Mouse (Mus musculus): ENCODE data around the gene Rcbtb2. TPM values are rescaled to one million over a fixed set of nuclear protein-coding genes. Genes with fewer than 3 reads are reported as not detected.
"Not testable (repeated sequence)": the region's sequence is repeated elsewhere in the genome, so short reads cannot be mapped to it uniquely, and the experiment has no call there.

Rcbtb2 gene
- polyA plus RNA-seq, 1 experiment: 81.6 TPM

DNA sequence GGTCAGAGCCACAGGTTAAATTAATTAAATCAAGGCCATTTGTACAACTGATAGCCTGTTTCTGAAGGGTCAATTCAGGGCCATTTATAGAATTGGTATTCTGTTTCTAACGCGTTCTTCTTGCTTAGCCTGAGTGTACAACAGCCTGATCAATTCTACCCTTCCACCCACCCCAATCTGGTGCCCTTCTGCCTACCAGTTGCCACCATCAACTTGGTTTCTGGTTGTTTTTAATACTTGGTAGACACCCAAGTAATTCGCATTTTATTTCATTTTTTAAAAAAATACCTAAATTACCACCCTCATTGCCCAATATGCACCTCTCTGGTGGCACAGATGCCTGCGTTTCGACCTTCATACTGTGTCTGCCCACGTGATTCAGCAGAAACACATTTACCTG is 17.9 kb upstream of the Rcbtb2 start:
- TF ChIP-seq CTCF (IDR thresholded peaks at IDR 0.05; ENCODE audit: borderline replicate concordance, insufficient read depth, low read length) (no peak), POLR2A (IDR thresholded peaks at IDR 0.05; ENCODE audit: low read depth, low read length) (no peak)
- Histone ChIP-seq H3K4me3 (ENCODE audit: insufficient read depth, low read length) (no peak overlapping the region), H3K4me1 (ENCODE audit: control insufficient read depth, insufficient read depth, low read length) (no peaks in the 10 kb centered on the region), H3K27ac (ENCODE audit: insufficient read depth, low read length) (no peak overlapping the region)

DNA sequence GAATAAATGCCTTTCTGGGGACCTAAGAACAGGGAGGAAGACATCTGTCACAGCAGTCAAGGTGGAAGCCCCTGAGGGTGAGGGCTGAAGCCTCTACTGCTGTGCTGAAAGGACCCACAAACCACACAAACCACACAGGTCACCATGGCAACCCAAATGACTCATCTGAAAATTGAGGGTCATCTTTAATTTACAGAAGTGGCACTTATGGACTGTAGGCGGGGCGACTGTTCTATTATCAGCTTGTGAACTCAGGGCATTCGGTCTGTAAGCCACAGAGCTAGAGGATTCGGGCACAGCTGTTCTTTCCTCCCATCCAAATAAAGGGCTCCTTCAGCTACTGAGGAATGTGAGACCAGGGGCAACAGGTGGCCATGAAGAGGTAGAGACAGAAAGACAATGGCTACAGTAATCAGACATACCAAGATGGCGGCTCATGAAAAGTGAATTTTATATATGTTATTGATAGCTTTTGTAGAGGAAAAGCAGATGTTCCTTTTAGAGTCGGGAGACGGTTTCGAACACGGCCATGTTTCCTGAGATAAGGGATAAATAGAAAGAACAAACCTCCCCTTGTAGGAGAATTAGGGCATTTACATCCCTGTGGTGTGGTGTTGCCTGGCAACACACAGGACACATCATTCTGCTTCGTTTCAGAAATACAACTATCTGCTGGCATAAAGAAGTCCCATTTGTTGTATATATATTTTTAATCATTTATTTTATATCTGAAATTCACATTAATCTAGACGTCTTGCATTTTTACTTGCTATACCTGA is 17.2 kb upstream of the Rcbtb2 start:
- Histone ChIP-seq H3K4me3 (ENCODE audit: insufficient read depth, low read length) (no peak overlapping the region), H3K4me1 (ENCODE audit: control insufficient read depth, insufficient read depth, low read length) (no peaks in the 10 kb centered on the region), H3K27ac (ENCODE audit: insufficient read depth, low read length) (no peak overlapping the region)
- no peak for TF ChIP-seq POLR2A (IDR thresholded peaks at IDR 0.05; ENCODE audit: low read depth, low read length)
- TF ChIP-seq CTCF (IDR thresholded peaks at IDR 0.05; ENCODE audit: borderline replicate concordance, insufficient read depth, low read length): no peak

DNA sequence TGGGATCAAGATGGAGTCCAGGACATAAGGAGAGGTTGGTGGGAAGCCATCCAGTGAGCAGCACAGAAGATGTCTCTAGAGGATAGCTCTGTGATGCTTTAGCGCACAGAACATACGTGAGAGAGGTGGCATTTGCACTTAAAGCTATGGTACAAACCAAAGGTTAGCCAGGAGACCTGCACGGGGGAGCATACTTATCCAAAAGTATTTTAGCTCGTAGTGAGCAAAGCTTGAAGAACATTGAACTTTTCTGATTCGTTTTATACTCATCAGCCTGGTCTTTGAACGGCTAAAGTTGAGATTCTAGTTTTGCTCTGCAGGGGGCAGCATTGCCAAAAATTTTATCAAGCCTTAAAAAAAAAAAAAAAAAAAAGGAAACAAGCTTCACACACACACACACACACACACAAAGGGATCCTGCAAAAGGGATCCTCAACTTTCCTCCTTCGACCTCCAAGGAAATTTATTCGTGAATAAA is 16.6 kb upstream of the Rcbtb2 start:
- no peak for TF ChIP-seq POLR2A (IDR thresholded peaks at IDR 0.05; ENCODE audit: low read depth, low read length)
- no peak for TF ChIP-seq CTCF (IDR thresholded peaks at IDR 0.05; ENCODE audit: borderline replicate concordance, insufficient read depth, low read length)
- Histone ChIP-seq H3K4me1 (ENCODE audit: control insufficient read depth, insufficient read depth, low read length) (no peaks in the 10 kb centered on the region), H3K27ac (ENCODE audit: insufficient read depth, low read length) (no peak overlapping the region), H3K4me3 (ENCODE audit: insufficient read depth, low read length) (no peak overlapping the region)

DNA sequence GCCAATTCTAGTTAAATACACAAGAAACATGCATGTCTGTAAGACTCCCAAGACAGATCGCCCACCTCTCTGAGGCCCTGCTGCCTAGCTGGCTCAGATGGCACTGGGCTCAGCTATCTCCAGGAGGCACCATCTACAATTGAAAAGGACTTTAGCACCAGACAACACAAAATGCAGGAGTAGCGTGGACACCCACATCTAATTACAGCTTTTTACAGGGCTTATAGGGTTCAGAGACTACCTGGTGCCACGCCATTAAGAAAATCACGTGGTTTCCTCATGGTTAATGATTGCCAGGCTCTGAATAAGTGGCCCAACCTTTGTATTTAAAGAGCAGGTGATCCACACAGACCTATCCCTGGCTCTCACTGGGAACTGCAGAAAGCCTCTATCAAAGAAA is 15.9 kb upstream of the Rcbtb2 start:
- Histone ChIP-seq H3K27ac (ENCODE audit: insufficient read depth, low read length) (no peak overlapping the region), H3K4me1 (ENCODE audit: control insufficient read depth, insufficient read depth, low read length) (no peaks in the 10 kb centered on the region), H3K4me3 (ENCODE audit: insufficient read depth, low read length) (no peak overlapping the region)
- TF ChIP-seq POLR2A (IDR thresholded peaks at IDR 0.05; ENCODE audit: low read depth, low read length): no peak
- TF ChIP-seq CTCF (IDR thresholded peaks at IDR 0.05; ENCODE audit: borderline replicate concordance, insufficient read depth, low read length): no peak

DNA sequence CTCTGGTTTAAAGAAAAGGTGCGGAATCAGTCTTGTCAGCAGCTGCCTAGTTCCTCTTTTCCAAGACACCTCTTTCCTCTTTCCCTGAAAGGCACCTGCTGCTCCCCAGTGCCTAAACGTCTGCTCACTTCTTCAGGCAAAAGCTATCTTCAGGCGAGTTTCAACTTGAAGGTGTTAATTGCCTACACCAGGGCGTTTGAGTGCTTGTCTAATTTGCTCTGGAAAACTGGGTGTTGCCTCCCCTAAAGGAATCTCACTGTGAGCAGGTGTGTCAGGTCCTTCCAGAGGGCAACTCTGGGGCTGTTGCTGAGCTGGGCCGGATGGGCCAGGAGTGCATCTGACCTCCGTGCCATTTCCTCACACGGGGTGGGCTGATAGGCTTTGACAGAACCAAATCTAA is 15.5 kb upstream of the Rcbtb2 start:
- no peaks in the 10 kb centered on the region for H3K4me1 ChIP-seq (ENCODE audit: control insufficient read depth, insufficient read depth, low read length)
- TF ChIP-seq POLR2A (IDR thresholded peaks at IDR 0.05; ENCODE audit: low read depth, low read length): no peak
- TF ChIP-seq CTCF (IDR thresholded peaks at IDR 0.05; ENCODE audit: borderline replicate concordance, insufficient read depth, low read length): no peak
- H3K27ac ChIP-seq (ENCODE audit: insufficient read depth, low read length): no peak overlapping the region
- no peak overlapping the region for H3K4me3 ChIP-seq (ENCODE audit: insufficient read depth, low read length)

DNA sequence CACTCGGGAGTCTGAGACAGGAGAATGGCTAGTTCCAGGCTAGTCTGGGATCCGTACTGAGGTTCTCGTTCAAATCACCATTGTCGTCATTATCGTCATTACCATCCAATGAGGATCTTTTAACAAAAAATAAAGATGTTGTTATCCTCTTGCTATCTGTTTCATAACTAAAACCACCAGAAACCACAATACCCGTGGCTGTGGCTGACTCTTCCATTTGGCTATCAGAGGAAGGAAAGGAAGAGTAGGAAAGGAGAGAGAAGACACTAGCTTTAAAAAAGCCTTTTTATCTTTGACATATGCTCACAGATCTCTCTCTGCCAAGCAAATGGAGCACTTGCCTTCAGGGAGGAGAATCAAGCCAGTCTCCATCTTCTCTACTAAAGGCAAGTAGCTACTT is 14.9 kb upstream of the Rcbtb2 start:
- no peaks in the 10 kb centered on the region for H3K4me1 ChIP-seq (ENCODE audit: control insufficient read depth, insufficient read depth, low read length)
- TF ChIP-seq CTCF (IDR thresholded peaks at IDR 0.05; ENCODE audit: borderline replicate concordance, insufficient read depth, low read length): no peak
- TF ChIP-seq POLR2A (IDR thresholded peaks at IDR 0.05; ENCODE audit: low read depth, low read length): no peak
- H3K27ac ChIP-seq (ENCODE audit: insufficient read depth, low read length): no peak overlapping the region

DNA sequence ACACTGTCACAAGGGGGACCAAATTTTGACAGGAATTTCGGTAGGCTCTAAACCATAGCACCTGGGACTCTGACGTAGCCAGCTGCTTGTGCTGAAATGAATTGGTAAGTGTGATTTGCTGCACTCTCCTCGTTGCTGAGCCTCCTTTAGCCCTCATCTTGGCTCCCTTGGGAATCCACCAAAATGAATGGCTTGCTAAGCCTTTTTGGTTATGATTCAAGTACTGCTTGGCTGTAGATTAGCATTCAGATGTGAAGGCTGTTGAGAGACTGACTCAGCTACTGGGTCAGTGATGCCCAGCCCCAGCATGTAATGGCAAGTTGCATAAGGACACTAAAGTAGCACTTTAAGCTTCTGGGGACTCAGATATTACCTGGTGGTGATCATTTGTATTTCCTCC is 12.2 kb upstream of the Rcbtb2 start:
- Histone ChIP-seq H3K4me1 (ENCODE audit: control insufficient read depth, insufficient read depth, low read length) (no peaks in the 10 kb centered on the region), H3K27ac (ENCODE audit: insufficient read depth, low read length) (no peak overlapping the region), H3K4me3 (ENCODE audit: insufficient read depth, low read length) (no peak overlapping the region)
- TF ChIP-seq POLR2A (IDR thresholded peaks at IDR 0.05; ENCODE audit: low read depth, low read length): no peak
- TF ChIP-seq CTCF (IDR thresholded peaks at IDR 0.05; ENCODE audit: borderline replicate concordance, insufficient read depth, low read length): no peak

More for the DNA sequence above, 14.9 kb upstream of the Rcbtb2 start:
- H3K4me3 ChIP-seq (ENCODE audit: insufficient read depth, low read length): no peak overlapping the region

DNA sequence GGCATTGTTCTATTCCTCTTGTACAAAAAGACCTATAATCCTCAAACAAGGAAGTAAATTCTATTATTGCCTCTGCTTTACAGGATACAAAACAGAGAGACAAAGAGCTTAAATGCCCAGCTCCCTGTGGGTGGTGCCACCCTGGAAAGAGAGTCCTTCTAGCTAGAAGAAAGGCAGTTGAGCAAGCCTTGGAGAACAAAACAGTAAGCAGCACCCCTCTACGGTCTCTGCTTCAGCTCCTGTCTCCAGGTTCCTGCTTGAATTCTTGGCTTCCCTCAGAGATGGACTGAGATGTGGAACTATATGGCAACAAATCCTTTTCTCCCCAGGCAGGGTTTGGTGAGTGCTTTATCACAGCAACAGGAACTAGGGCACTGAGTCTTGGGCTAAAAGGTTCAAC is 11.7 kb upstream of the Rcbtb2 start:
- no peak for TF ChIP-seq POLR2A (IDR thresholded peaks at IDR 0.05; ENCODE audit: low read depth, low read length)
- no peak for TF ChIP-seq CTCF (IDR thresholded peaks at IDR 0.05; ENCODE audit: borderline replicate concordance, insufficient read depth, low read length)
- Histone ChIP-seq H3K4me1 (ENCODE audit: control insufficient read depth, insufficient read depth, low read length) (no peaks in the 10 kb centered on the region), H3K4me3 (ENCODE audit: insufficient read depth, low read length) (no peak overlapping the region), H3K27ac (ENCODE audit: insufficient read depth, low read length) (no peak overlapping the region)

DNA sequence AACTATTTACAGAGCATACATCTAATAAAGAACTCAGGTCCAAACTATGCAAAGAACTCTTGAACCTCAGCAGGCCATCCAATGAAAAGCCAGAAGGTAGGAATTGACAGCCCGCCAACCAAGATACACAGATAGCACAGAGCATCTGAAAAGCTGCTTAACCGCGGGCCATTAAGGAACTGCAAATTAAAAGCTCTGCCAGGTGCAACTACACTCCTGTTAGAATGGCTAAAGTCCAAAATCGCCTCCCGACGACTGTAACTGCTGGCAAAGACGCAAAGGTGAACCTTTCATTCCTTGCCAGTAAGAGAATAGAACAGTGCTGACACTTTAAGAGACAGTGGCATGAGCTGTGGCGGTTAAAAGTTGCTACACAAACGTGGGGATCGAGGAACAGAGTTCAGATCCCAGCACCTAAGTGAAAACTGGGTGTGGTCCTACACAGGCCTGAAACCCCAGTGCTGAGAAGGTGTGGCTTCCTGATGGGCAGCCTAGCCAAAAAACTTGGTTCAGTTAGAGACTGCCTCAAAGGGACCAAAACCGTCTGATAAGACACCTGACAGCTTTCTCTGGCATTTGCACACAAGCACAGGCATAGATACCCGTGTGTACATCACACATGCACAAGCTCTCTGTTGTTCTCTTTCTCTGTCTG is 10.5 kb upstream of the Rcbtb2 start:
- TF ChIP-seq CTCF (IDR thresholded peaks at IDR 0.05; ENCODE audit: borderline replicate concordance, insufficient read depth, low read length): no peak
- no peak for TF ChIP-seq POLR2A (IDR thresholded peaks at IDR 0.05; ENCODE audit: low read depth, low read length)
- H3K27ac ChIP-seq (ENCODE audit: insufficient read depth, low read length): no peak overlapping the region
- no peaks in the 10 kb centered on the region for H3K4me1 ChIP-seq (ENCODE audit: control insufficient read depth, insufficient read depth, low read length)
- H3K4me3 ChIP-seq (ENCODE audit: insufficient read depth, low read length): no peak overlapping the region

DNA sequence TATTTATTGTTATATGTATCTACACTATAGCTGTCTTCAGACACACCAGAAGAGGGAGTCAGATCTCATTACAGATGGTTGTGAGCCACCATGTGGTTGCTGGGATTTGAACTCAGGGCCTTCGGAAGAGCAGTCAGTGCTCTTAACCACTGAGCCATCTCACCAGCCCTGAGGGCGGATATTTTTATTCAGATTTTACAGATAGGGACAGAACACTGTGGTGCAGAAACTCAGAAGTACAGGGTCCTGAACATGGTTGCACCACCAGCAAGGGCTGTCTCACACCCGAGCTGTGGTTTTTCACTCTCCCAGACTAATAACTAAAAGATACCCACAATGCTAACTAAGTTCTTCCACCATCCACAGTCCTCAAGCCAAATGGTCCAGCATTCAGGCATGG is 7.9 kb upstream of the Rcbtb2 start:
- H3K27ac ChIP-seq (ENCODE audit: insufficient read depth, low read length); H3K4me1 ChIP-seq (ENCODE audit: control insufficient read depth, insufficient read depth, low read length); H3K4me3 ChIP-seq (ENCODE audit: insufficient read depth, low read length): not testable (repeated sequence)

All from embryonic fibroblast, embryonic 13.5 days (primary cell).